Mouse (Mus musculus): ENCODE measurements around the gene Hmcn1. TPM values are rescaled to one million over a fixed set of nuclear protein-coding genes. Genes with fewer than 3 reads are reported as not detected.

Hmcn1 gene
- 8.2 and 26.9 TPM in 2 replicates for polyA plus RNA-seq (2012; rRNA removed)

DNA sequence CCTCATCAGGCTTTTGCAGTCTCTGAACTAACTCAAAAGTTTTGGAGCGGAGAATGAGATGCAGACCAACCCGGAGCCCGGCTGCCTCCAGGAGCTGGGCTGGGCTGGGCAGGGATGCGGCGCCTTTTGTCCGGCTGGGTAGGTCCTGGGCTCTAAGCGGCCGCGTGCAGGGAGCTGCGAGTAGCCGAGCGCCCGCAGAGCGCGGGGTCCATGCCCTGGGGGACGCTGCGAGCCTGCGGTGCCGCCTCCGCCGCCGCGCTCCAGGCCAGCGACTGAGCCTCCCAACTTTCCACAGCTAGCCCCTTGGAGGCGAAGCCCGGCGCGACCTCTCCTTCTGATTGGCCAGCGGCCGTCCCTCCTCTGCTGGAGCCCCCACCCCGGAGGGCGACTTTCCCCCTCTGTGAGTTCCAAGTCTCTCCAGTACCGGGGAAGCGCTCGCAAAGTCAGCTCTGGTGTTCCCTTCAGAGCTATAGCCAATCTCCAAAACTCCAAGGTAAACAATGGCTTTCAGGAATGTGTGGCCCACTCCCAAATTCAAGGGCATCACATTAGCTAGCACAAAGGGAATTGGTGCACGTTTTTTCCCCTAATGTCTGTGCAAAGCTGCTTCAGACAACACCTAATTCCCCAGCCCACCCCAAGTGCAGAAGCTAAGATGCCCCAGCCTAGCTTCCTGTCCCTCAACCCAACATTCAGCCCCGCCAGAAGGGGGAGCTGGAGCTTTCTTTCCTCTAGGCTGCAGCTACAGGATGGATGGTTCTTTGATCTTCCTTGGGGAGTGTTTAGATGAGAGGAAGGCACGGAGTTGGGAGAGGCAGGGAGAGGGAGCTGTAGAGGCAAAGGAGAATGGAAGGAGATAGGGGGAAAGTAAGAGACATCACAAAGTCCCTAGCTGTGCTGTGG, at the start of gene Hmcn1:
Gene Hmcn1 (minus strand): TSS at position 274 of the 903 bp plus-strand sequence.

Other genes with a start within 250 kb of the Hmcn1 start
- 0.06 TPM in 2 replicates for gene Gm47985, start 189.1 kb upstream of the Hmcn1 start, polyA plus RNA-seq (2012; rRNA removed)
- not detected in 2 replicates for gene Gm8947, start 198.9 kb upstream of the Hmcn1 start, polyA plus RNA-seq (2012; rRNA removed)
- 0.14 TPM in 1 of 2 replicates, not detected in the other for gene Gm47995, start 205.0 kb upstream of the Hmcn1 start, polyA plus RNA-seq (2012; rRNA removed)
- gene 3110040M04Rik, start 210.7 kb upstream of the Hmcn1 start, polyA plus RNA-seq (2012; rRNA removed): 0.08 TPM in 1 of 2 replicates, not detected in the other
- gene Gm47996, start 216.7 kb upstream of the Hmcn1 start, polyA plus RNA-seq (2012; rRNA removed): not detected in 2 replicates